14 mouse cellular contexts compared by ENCODE assay signal in genomic region chr5:84848765-84849164, GRCm38 (mm10).
DNase-seq lines count a peak whose midpoint lies in the region; ATAC-seq lines count a peak whose summit lies in the region.
"Had no signal": no experiment of that assay in that cellular context is flagged by ENCODE, and none has a peak within 500 bp of the region (broad histone marks: within the 10 kb centered on the region; RNA-seq: fewer than 3 reads in every experiment).

No protein-coding gene starts in this region.

- 8% methylated on average over 2 of the region's 2 CpGs for WGBS in forebrain, embryonic 14.5 days
- WGBS in kidney, embryonic 15.5 days = 30% methylated on average over 2 of the region's 2 CpGs
- 58% methylated on average over 2 of the region's 2 CpGs for WGBS in heart, embryonic 10.5 days

- DNase-seq in embryo, embryonic 10.5 days (ENCODE audit: low spot score) = peak; percentile 40
- peak; percentile 94 for DNase-seq in forebrain, embryonic 14.5 days (ENCODE audit: low spot score)
- DNase-seq in mesoderm, embryonic 11.5 days (ENCODE audit: low read depth, low spot score) = peak; percentile 28
- DNase-seq in retina, postnatal 1 day = peak; percentile 26
- no peak for DNase-seq in ovary, postnatal 36 days (ENCODE audit: low spot score)
- DNase-seq in heart, embryonic 10.5 days (ENCODE audit: low spot score) = no peak
- DNase-seq: cerebellum, postnatal 25 days; lung, embryonic 14.5 days; thymus, postnatal 4 days had no signal

- H3K27ac ChIP-seq in forebrain, embryonic 14.5 days (ENCODE audit: low read depth, low read length) = peak overlapping the region; percentile 75; the same call in 1 of the 2 replicates
- H3K27ac ChIP-seq in kidney, embryonic 15.5 days = no peak overlapping the region
- no peak overlapping the region for H3K27ac ChIP-seq in heart, embryonic 10.5 days
- H3K27ac ChIP-seq: heart, embryonic 15.5 days; limb, embryonic 10.5 days had no signal

- peak; percentile 97 for ATAC-seq in forebrain, embryonic 14.5 days
- ATAC-seq in kidney, embryonic 15.5 days (replicated peaks; ENCODE audit: low FRiP score) = no peak

- no peaks in the 10 kb centered on the region for H3K27me3 ChIP-seq in forebrain, embryonic 14.5 days (replicated peaks; ENCODE audit: control insufficient read depth, insufficient read depth, low read length)
- no peaks in the 10 kb centered on the region for H3K27me3 ChIP-seq in kidney, embryonic 15.5 days
- H3K27me3 ChIP-seq in heart, embryonic 10.5 days (ENCODE audit: insufficient read depth, poor library complexity, severe bottlenecking) = no peaks in the 10 kb centered on the region
- H3K27me3 ChIP-seq: heart, embryonic 15.5 days had no signal

- no peaks in the 10 kb centered on the region; the same call in 1 of the 2 replicates for H3K4me1 ChIP-seq in forebrain, embryonic 14.5 days (ENCODE audit: control insufficient read depth, insufficient read depth, low read length)
- H3K4me1 ChIP-seq in kidney, embryonic 15.5 days = no peaks in the 10 kb centered on the region
- H3K4me1 ChIP-seq in heart, embryonic 10.5 days = no peaks in the 10 kb centered on the region
- H3K4me1 ChIP-seq: heart, embryonic 15.5 days; limb, embryonic 10.5 days had no signal

- no peaks in the 10 kb centered on the region for H3K36me3 ChIP-seq in forebrain, embryonic 14.5 days (ENCODE audit: control insufficient read depth, insufficient read depth, low read length)
- H3K36me3 ChIP-seq in kidney, embryonic 15.5 days = no peaks in the 10 kb centered on the region
- H3K36me3 ChIP-seq in heart, embryonic 10.5 days = no peaks in the 10 kb centered on the region
- H3K36me3 ChIP-seq: G1E; heart, embryonic 15.5 days; limb, embryonic 10.5 days had no signal

- no peaks in the 10 kb centered on the region for H3K9me3 ChIP-seq in forebrain, embryonic 14.5 days (replicated peaks; ENCODE audit: control insufficient read depth, low read length)
- no peaks in the 10 kb centered on the region for H3K9me3 ChIP-seq in kidney, embryonic 15.5 days (replicated peaks)
- no peaks in the 10 kb centered on the region for H3K9me3 ChIP-seq in heart, embryonic 10.5 days
- H3K9me3 ChIP-seq: G1E; heart, embryonic 15.5 days; limb, embryonic 10.5 days had no signal

- no peak overlapping the region for H3K9ac ChIP-seq in forebrain, embryonic 14.5 days (ENCODE audit: low read length)
- no peak overlapping the region for H3K9ac ChIP-seq in kidney, embryonic 15.5 days
- H3K9ac ChIP-seq: heart, embryonic 15.5 days; lung, embryonic 14.5 days had no signal

- no peak overlapping the region for H3K4me3 ChIP-seq in forebrain, embryonic 14.5 days (ENCODE audit: low read depth, low read length)
- no peak overlapping the region for H3K4me3 ChIP-seq in kidney, embryonic 15.5 days (replicated peaks)
- H3K4me3 ChIP-seq in heart, embryonic 10.5 days = no peak overlapping the region
- H3K4me3 ChIP-seq: heart, embryonic 15.5 days; limb, embryonic 10.5 days; myocyte had no signal

- no peak overlapping the region for H3K4me2 ChIP-seq in forebrain, embryonic 14.5 days (ENCODE audit: low read length)
- H3K4me2 ChIP-seq in kidney, embryonic 15.5 days = no peak overlapping the region
- H3K4me2 ChIP-seq: heart, embryonic 15.5 days; lung, embryonic 14.5 days had no signal

Comparison
In these comparisons a context has a peak if more than half of its experiments do, and no peak if none do; other contexts are left out.
1. DNase-seq: peak in embryo, embryonic 10.5 days (single experiment), forebrain, embryonic 14.5 days (single experiment), mesoderm, embryonic 11.5 days (single experiment) and retina, postnatal 1 day (single experiment); none in ovary, postnatal 36 days (single experiment) and heart, embryonic 10.5 days (single experiment).